Mouse (Mus musculus) liver, embryonic 14.5 days (tissue): ENCODE measurements at regions not wholly inside any gene's neighbourhood (a gene's known extent, or its start where the extent isn't known, plus 50 kb on each side); places are given as distances from the start of the nearest gene placed in this dataset.

Source experiments
- CTCF ChIP-seq: IDR thresholded peaks from 2 replicates; pipeline ENCODE4 v1.5.1; 2016; ENCODE audit warnings: antibody characterized with exemption, low read depth, control low read depth
- EP300 ChIP-seq: IDR thresholded peaks from 2 replicates; pipeline ENCODE4 v1.6.1; 2016; ENCODE audit warnings: antibody characterized with exemption, low read depth

DNA sequence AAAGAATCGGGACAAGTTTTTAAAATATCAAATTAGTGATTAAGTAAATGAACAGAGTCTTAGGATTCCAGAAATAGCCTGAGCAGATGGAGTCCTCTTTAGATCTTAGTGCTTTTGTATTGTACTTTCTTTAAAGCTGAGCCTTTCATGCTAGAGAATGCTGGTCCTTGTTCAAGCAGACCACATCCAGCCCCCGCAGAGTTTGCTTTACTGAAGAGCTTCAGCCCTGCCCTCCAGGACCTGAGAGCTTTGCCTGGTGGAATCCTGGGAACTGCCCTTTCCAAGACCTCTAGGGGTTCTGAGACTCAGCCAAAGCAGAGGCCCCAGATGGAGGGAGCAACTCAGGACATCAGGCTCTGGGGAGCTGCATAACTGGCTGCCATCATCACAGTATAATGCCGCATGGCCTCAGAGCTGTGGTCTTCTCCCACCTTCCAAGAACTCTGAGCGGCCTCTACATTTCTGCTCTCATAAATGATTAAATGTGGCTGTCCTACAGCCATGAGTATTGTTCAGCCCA is 153.6 kb upstream of the Sh3bp4 start:
- no peak for TF ChIP-seq CTCF
- TF ChIP-seq EP300 = no peak
